ENCODE assay signal across 10 mouse cellular contexts in genomic region chr15:101497181-101497580, GRCm38 (mm10). TPM values are rescaled to one million over a fixed set of nuclear protein-coding genes. Genes with fewer than 3 reads are reported as not detected.
DNase-seq lines count a peak whose midpoint lies in the region; ATAC-seq and TF ChIP-seq lines count a peak whose summit lies in the region.
"Had no signal": no experiment of that assay in that cellular context is flagged by ENCODE, and none has a peak within 500 bp of the region (broad histone marks: within the 10 kb centered on the region; RNA-seq: fewer than 3 reads in every experiment).

No protein-coding gene starts in this region.

- no peaks in the 10 kb centered on the region for H3K9me3 ChIP-seq in forebrain, embryonic 15.5 days
- H3K9me3 ChIP-seq: limb, embryonic 12.5 days had no signal

- no peaks in the 10 kb centered on the region for H3K4me1 ChIP-seq in heart, adult 2 months (ENCODE audit: control insufficient read depth, insufficient read depth, low read length)
- no peaks in the 10 kb centered on the region for H3K4me1 ChIP-seq in embryonic fibroblast, embryonic 13.5 days (ENCODE audit: control insufficient read depth, insufficient read depth, low read length)
- no peaks in the 10 kb centered on the region for H3K4me1 ChIP-seq in forebrain, embryonic 15.5 days

- H3K27me3 ChIP-seq in heart, adult 2 months (ENCODE audit: control insufficient read depth, insufficient read depth, low read length), result no peaks in the 10 kb centered on the region
- H3K27me3 ChIP-seq in forebrain, embryonic 15.5 days, result no peaks in the 10 kb centered on the region

- 0 out of 2 replicates have a peak, but pooled peaks have one; percentile 26 for TF ChIP-seq EP300 in heart, adult 2 months (IDR thresholded peaks at IDR 0.05; ENCODE audit: insufficient read depth, low read depth, low read length)

- H3K9ac ChIP-seq in heart, adult 2 months (ENCODE audit: low read depth, low read length), result no peak overlapping the region
- H3K9ac ChIP-seq in forebrain, embryonic 15.5 days (replicated peaks), result no peak overlapping the region
- H3K9ac ChIP-seq: limb, embryonic 12.5 days had no signal

- ATAC-seq in megakaryocyte, adult 5-6 weeks (ENCODE audit: poor library complexity, severe bottlenecking), result peak; percentile 58
- no peak for ATAC-seq in activated CD4-positive, CD25-positive, alpha-beta regulatory T cell, adult 4 months
- ATAC-seq in forebrain, embryonic 15.5 days (replicated peaks), result no peak

- TF ChIP-seq CTCF in heart, adult 2 months (IDR thresholded peaks at IDR 0.05), result peak; percentile 64
- TF ChIP-seq CTCF in embryonic fibroblast, embryonic 13.5 days (IDR thresholded peaks at IDR 0.05; ENCODE audit: borderline replicate concordance, insufficient read depth, low read length), result 0 out of 2 replicates have a peak, but pooled peaks have one; percentile 25

- intact Hi-C loops in heart, adult 2 months (cut with DNase I), result loop anchor here (2.0 kb wide), 1 partner anchor 158 kb away; no protein-coding TSS in a partner anchor
- intact Hi-C loops in heart, postnatal 25 days (cut with DNase I), result loop anchor here (2.0 kb wide), 1 partner anchor 158 kb away; no protein-coding TSS in a partner anchor

- H3K27ac ChIP-seq in heart, adult 2 months, result no peak overlapping the region
- no peak overlapping the region for H3K27ac ChIP-seq in embryonic fibroblast, embryonic 13.5 days (ENCODE audit: insufficient read depth, low read length)
- no peak overlapping the region for H3K27ac ChIP-seq in forebrain, embryonic 15.5 days (replicated peaks)
- H3K27ac ChIP-seq: limb, embryonic 12.5 days had no signal

- no peak overlapping the region for H3K4me3 ChIP-seq in heart, adult 2 months
- H3K4me3 ChIP-seq in embryonic fibroblast, embryonic 13.5 days (ENCODE audit: insufficient read depth, low read length), result no peak overlapping the region
- H3K4me3 ChIP-seq in forebrain, embryonic 15.5 days, result no peak overlapping the region
- H3K4me3 ChIP-seq: limb, embryonic 12.5 days had no signal

- no peak overlapping the region for H3K4me2 ChIP-seq in forebrain, embryonic 15.5 days (replicated peaks)
- H3K4me2 ChIP-seq: limb, embryonic 12.5 days had no signal

- peak; percentile 28 to 40 for DNase-seq in heart, adult 2 months
- no peak for DNase-seq in heart, postnatal 25 days (ENCODE audit: low spot score)
- peak; percentile 13 for DNase-seq in urinary bladder, postnatal 25 days (ENCODE audit: low spot score)
- no peak for DNase-seq in urinary bladder, adult 2 months (ENCODE audit: low spot score)

- no peak for TF ChIP-seq POLR2A in heart, adult 2 months (IDR thresholded peaks at IDR 0.05; ENCODE audit: insufficient read depth, low read depth, low read length)
- TF ChIP-seq POLR2A in embryonic fibroblast, embryonic 13.5 days (IDR thresholded peaks at IDR 0.05; ENCODE audit: low read depth, low read length), result no peak

- H3K79me2 ChIP-seq in heart, adult 2 months (replicated peaks; ENCODE audit: control insufficient read depth, insufficient read depth, low read length), result no peaks in the 10 kb centered on the region

- 78% methylated on average over 2 of the region's 2 CpGs for WGBS in heart, adult 2 months
- 96% methylated on average over 2 of the region's 2 CpGs for WGBS in forebrain, embryonic 15.5 days

- no peaks in the 10 kb centered on the region for H3K36me3 ChIP-seq in heart, adult 2 months (ENCODE audit: control insufficient read depth, insufficient read depth, low read length)
- no peaks in the 10 kb centered on the region for H3K36me3 ChIP-seq in forebrain, embryonic 15.5 days
- H3K36me3 ChIP-seq: limb, embryonic 12.5 days had no signal

RNA-seq across cellular contexts. Expression of gene Krt83, which starts 5.9 kb away (rescaled TPM):
- total RNA-seq in heart, adult 2 months (2021), result not detected
- not detected in 2 replicates for polyA plus RNA-seq in heart, adult 2 months (2012; rRNA removed)
- not detected for total RNA-seq in heart, postnatal 25 days (2021)
- polyA plus RNA-seq in urinary bladder, adult 2 months (2012; rRNA removed), result 0.09 TPM in 1 of 2 replicates, not detected in the other
- not detected in 2 replicates for polyA plus RNA-seq in embryonic fibroblast, embryonic 13.5 days (2011; ENCODE audit: insufficient read length, low read depth, missing spikeins)
- total RNA-seq in megakaryocyte, adult 5-6 weeks (2015), result 1.5 and 2.5 TPM in 2 replicates
- 0.73 and 1.1 TPM in 2 replicates for total RNA-seq in megakaryocyte, adult 5-6 weeks (2017)
- 1 to 10 TPM; 5.8 to 6.6 TPM for polyA plus RNA-seq in activated CD4-positive, CD25-positive, alpha-beta regulatory T cell, adult 4 months (2017; shearing (Covaris generic))
- not detected in 2 replicates for polyA plus RNA-seq in forebrain, embryonic 15.5 days (2015; fragmentation: Nextera tagmentation; extraction: Ambion mirVana)
- polyA plus RNA-seq: limb, embryonic 12.5 days had no signal

RNA-seq across cellular contexts. Expression of gene Gm49425, which starts 19.9 kb away (rescaled TPM):
- not detected for total RNA-seq in heart, adult 2 months (2021)
- not detected in 2 replicates for polyA plus RNA-seq in heart, adult 2 months (2012; rRNA removed)
- not detected for total RNA-seq in heart, postnatal 25 days (2021)
- not detected in 2 replicates for polyA plus RNA-seq in urinary bladder, adult 2 months (2012; rRNA removed)
- polyA plus RNA-seq in embryonic fibroblast, embryonic 13.5 days (2011; ENCODE audit: insufficient read length, low read depth, missing spikeins), result not detected in 2 replicates
- total RNA-seq in megakaryocyte, adult 5-6 weeks (2015), result not detected in 2 replicates
- total RNA-seq in megakaryocyte, adult 5-6 weeks (2017), result not detected in 2 replicates
- not detected for polyA plus RNA-seq in activated CD4-positive, CD25-positive, alpha-beta regulatory T cell, adult 4 months (2017; shearing (Covaris generic))
- not detected in 2 replicates for polyA plus RNA-seq in forebrain, embryonic 15.5 days (2015; fragmentation: Nextera tagmentation; extraction: Ambion mirVana)
- polyA plus RNA-seq: limb, embryonic 12.5 days; spleen, adult 2 months had no signal

RNA-seq across cellular contexts. Expression of gene Krt86, which starts 23.9 kb away (rescaled TPM):
- total RNA-seq in heart, adult 2 months (2021), result not detected
- 0.12 TPM in 1 of 2 replicates, not detected in the other for polyA plus RNA-seq in heart, adult 2 months (2012; rRNA removed)
- not detected for total RNA-seq in heart, postnatal 25 days (2021)
- not detected in 2 replicates for polyA plus RNA-seq in urinary bladder, adult 2 months (2012; rRNA removed)
- not detected in 2 replicates for polyA plus RNA-seq in embryonic fibroblast, embryonic 13.5 days (2011; ENCODE audit: insufficient read length, low read depth, missing spikeins)
- 0.33 and 1.4 TPM in 2 replicates for total RNA-seq in megakaryocyte, adult 5-6 weeks (2015)
- total RNA-seq in megakaryocyte, adult 5-6 weeks (2017), result 0.59 and 0.81 TPM in 2 replicates
- polyA plus RNA-seq in activated CD4-positive, CD25-positive, alpha-beta regulatory T cell, adult 4 months (2017; shearing (Covaris generic)), result not detected
- polyA plus RNA-seq in forebrain, embryonic 15.5 days (2015; fragmentation: Nextera tagmentation; extraction: Ambion mirVana), result not detected in 2 replicates
- polyA plus RNA-seq: limb, embryonic 12.5 days had no signal

RNA-seq across cellular contexts. Expression of gene Krt81, which starts 33.6 kb away (rescaled TPM):
- total RNA-seq in heart, adult 2 months (2021), result not detected
- not detected in 2 replicates for polyA plus RNA-seq in heart, adult 2 months (2012; rRNA removed)
- not detected for total RNA-seq in heart, postnatal 25 days (2021)
- not detected in 2 replicates for polyA plus RNA-seq in urinary bladder, adult 2 months (2012; rRNA removed)
- not detected in 2 replicates for polyA plus RNA-seq in embryonic fibroblast, embryonic 13.5 days (2011; ENCODE audit: insufficient read length, low read depth, missing spikeins)
- total RNA-seq in megakaryocyte, adult 5-6 weeks (2015), result 0.18 TPM in 1 of 2 replicates, not detected in the other
- total RNA-seq in megakaryocyte, adult 5-6 weeks (2017), result not detected in 2 replicates
- not detected for polyA plus RNA-seq in activated CD4-positive, CD25-positive, alpha-beta regulatory T cell, adult 4 months (2017; shearing (Covaris generic))
- polyA plus RNA-seq in forebrain, embryonic 15.5 days (2015; fragmentation: Nextera tagmentation; extraction: Ambion mirVana), result not detected in 2 replicates
- polyA plus RNA-seq: limb, embryonic 12.5 days; spleen, adult 2 months had no signal

RNA-seq across cellular contexts. Expression of gene Krt84, which starts 35.4 kb away (rescaled TPM):
- total RNA-seq in heart, adult 2 months (2021), result not detected
- polyA plus RNA-seq in heart, adult 2 months (2012; rRNA removed), result not detected in 2 replicates
- not detected for total RNA-seq in heart, postnatal 25 days (2021)
- polyA plus RNA-seq in urinary bladder, adult 2 months (2012; rRNA removed), result not detected in 2 replicates
- polyA plus RNA-seq in embryonic fibroblast, embryonic 13.5 days (2011; ENCODE audit: insufficient read length, low read depth, missing spikeins), result not detected in 2 replicates
- not detected in 2 replicates for total RNA-seq in megakaryocyte, adult 5-6 weeks (2015)
- not detected in 2 replicates for total RNA-seq in megakaryocyte, adult 5-6 weeks (2017)
- polyA plus RNA-seq in activated CD4-positive, CD25-positive, alpha-beta regulatory T cell, adult 4 months (2017; shearing (Covaris generic)), result not detected
- not detected in 2 replicates for polyA plus RNA-seq in forebrain, embryonic 15.5 days (2015; fragmentation: Nextera tagmentation; extraction: Ambion mirVana)
- polyA plus RNA-seq: limb, embryonic 12.5 days; spleen, adult 2 months had no signal

Comparison
In these comparisons a context has a peak if more than half of its experiments do, and no peak if none do; other contexts are left out.
1. DNase-seq: peak in heart, adult 2 months (2 of 2) and urinary bladder, postnatal 25 days (single experiment); none in heart, postnatal 25 days (single experiment) and urinary bladder, adult 2 months (single experiment).